Mouse (Mus musculus) midbrain, postnatal 0 days (tissue): ENCODE measurements at regions not wholly inside any gene's neighbourhood (a gene's known extent, or its start where the extent isn't known, plus 50 kb on each side); places are given as distances from the start of the nearest gene placed in this dataset.
"Not testable (repeated sequence)": the region's sequence is repeated elsewhere in the genome, so short reads cannot be mapped to it uniquely, and the experiment has no call there.

ENCODE experiments used
- ATAC-seq: fragments of 200-750 bp; cut with Nextera tagmentation; 2 replicates; pipeline ENCODE4 v1.8.0; 2017; ENCODE audit warnings: moderate number of reproducible peaks, mild to moderate bottlenecking, moderate TSS enrichment, moderate library complexity; ENCODE audit not compliant: low FRiP score
- DNase-seq: peaks from one replicate; pipeline ENCODE4 v3.0.0-alpha.2; 2015; ENCODE audit warnings: low spot score
- H3K27ac ChIP-seq: fragments of 300-500 bp; sonication (generic); 2 replicates; pipeline ENCODE4 v1.5.1; 2014; ENCODE audit warnings: low read depth, mild to moderate bottlenecking, low read length, mixed read lengths
- H3K27me3 ChIP-seq: fragments of 300-500 bp; sonication (generic); 2 replicates; pipeline ENCODE4 v1.6.1; 2014; ENCODE audit warnings: low read length, control low read depth, mixed read lengths; ENCODE audit not compliant: insufficient read depth
- H3K36me3 ChIP-seq: fragments of 300-500 bp; sonication (generic); 2 replicates; pipeline ENCODE4 v1.6.1; 2014; ENCODE audit warnings: low read length, control low read depth, mixed read lengths; ENCODE audit not compliant: insufficient read depth
- H3K4me1 ChIP-seq: fragments of 300-500 bp; sonication (generic); 2 replicates; pipeline ENCODE4 v1.6.1; 2014; ENCODE audit warnings: mild to moderate bottlenecking, control low read depth, antibody characterized with exemption, low read length, mixed read lengths; ENCODE audit not compliant: insufficient read depth
- H3K4me2 ChIP-seq: fragments of 300-500 bp; sonication (generic); 2 replicates; pipeline ENCODE4 v1.6.1; 2014; ENCODE audit warnings: low read depth, mild to moderate bottlenecking, low read length, mixed read lengths; ENCODE audit not compliant: poor library complexity, severe bottlenecking
- H3K4me3 ChIP-seq: fragments of 300-500 bp; sonication (generic); 2 replicates; pipeline ENCODE4 v1.5.1; 2014; ENCODE audit warnings: low read depth, mild to moderate bottlenecking, low read length, moderate library complexity
- H3K9ac ChIP-seq: fragments of 300-500 bp; sonication (generic); replicated peaks from 2 replicates; pipeline ENCODE4 v1.6.1; 2014; ENCODE audit warnings: mild to moderate bottlenecking, low read length, moderate library complexity, mixed read lengths; ENCODE audit not compliant: poor library complexity, severe bottlenecking
- H3K9me3 ChIP-seq: fragments of 300-500 bp; sonication (generic); 2 replicates; pipeline ENCODE4 v1.6.1; 2016; ENCODE audit warnings: low read length, control low read depth
- CTCF ChIP-seq: IDR thresholded peaks from 2 replicates; pipeline ENCODE4 v1.5.1; 2016; ENCODE audit warnings: antibody characterized with exemption, mild to moderate bottlenecking
- WGBS: fragments of 180-500 bp; shearing (Covaris S2); extraction: QIAGEN DNeasy Blood & Tissue Kit; methylation state at CpG from one replicate; pipeline ENCODE4 v1.1.7; 2014; 5-methylcytosine and 5-hydroxymethylcytosine counted together

DNA sequence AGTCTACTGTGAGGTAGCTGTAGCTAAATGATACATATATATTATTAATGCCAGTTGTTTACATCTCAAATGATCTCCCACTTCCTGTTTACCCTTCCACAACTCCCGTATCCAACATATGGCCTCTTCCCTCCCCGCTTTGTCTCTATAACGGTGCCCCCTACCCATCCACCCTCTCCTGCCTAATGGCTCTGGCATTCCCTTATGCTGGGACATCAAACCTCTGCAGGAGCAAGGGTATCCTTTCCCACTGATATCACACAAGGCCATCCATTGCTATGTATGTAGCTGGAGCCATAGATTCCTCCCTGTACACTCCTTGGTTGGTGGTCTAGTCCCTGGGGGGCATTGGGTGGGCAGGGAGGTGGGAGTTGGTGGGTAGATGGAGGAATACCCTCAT, 1071.0 kb upstream of the Sel1l start:
- no peaks in the 10 kb centered on the region for H3K9me3 ChIP-seq
- H3K4me2 ChIP-seq, result no peak overlapping the region
- 94% methylated on average over 3 of the region's 3 CpGs for WGBS
- H3K4me3 ChIP-seq, result no peak overlapping the region
- no peak overlapping the region for H3K27ac ChIP-seq
- no peak for TF ChIP-seq CTCF
- no peak for DNase-seq
- no peaks in the 10 kb centered on the region for H3K27me3 ChIP-seq
- H3K4me1 ChIP-seq, result no peaks in the 10 kb centered on the region
- no peak overlapping the region for H3K9ac ChIP-seq
- no peak for ATAC-seq
- H3K36me3 ChIP-seq, result no peaks in the 10 kb centered on the region

DNA sequence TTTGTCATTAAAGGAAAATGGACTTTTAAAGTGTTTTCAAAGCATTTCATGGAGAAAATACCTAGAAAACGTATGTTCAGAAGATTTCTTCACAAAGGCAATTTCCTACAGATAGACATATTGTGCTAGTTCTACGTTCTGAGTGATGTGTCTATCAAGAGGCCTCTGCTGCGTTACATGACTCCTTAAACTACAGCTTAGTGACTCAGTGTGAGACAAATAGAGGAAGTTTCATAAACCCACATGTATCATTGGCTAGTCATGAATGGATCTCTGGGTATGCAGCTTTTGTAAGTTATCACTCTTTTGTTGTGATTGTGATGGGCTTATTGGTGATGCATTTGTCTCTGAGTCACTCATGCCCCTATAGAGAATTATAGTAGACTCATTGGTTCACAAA, 1067.3 kb upstream of the Sel1l start:
- TF ChIP-seq CTCF, result no peak
- no peak overlapping the region for H3K27ac ChIP-seq
- no peaks in the 10 kb centered on the region for H3K36me3 ChIP-seq
- H3K9me3 ChIP-seq, result no peaks in the 10 kb centered on the region
- 70% methylated on average over 3 of the region's 3 CpGs for WGBS
- H3K4me3 ChIP-seq, result no peak overlapping the region
- H3K4me2 ChIP-seq, result no peak overlapping the region
- no peak for DNase-seq
- H3K9ac ChIP-seq, result no peak overlapping the region
- no peaks in the 10 kb centered on the region for H3K4me1 ChIP-seq
- no peaks in the 10 kb centered on the region for H3K27me3 ChIP-seq
- ATAC-seq, result no peak

DNA sequence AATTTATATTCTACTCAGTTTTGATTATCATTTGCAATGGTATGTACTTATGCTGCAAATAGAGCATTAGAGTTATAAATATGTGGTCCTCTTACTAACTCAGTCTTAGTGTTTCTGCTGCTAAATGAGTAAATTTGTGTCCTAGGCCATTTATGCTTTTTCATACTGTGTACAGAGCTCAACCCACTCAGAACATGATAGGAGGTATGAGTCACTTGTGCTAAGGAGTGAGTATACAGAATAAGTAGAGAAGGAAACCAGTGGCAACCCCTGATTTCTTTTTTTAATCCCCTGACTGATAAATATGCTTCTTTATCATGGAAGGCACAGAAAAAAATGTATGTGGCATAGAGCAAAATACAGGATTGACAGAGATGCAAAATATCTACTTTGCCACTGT, 1066.8 kb upstream of the Sel1l start:
- ATAC-seq, result no peak

DNA sequence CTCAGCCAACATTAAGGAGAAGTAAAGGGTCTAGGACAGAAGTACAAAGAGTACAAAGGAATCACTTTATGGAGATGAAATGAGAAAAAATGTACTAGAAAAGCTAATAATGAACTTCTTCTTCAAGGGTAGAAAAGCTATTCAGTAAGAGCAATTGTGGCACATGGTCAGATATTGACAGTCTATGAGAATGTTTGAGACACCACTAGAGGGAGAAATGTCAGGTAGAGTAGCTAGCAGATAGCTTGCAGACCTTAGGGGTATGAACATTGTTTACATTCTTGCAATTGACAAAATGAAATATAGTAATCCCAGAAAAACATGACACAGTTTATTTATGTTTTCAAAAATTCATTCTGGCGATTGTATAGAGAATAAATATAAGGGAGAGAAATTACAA, 1066.2 kb upstream of the Sel1l start:
- H3K36me3 ChIP-seq, result no peaks in the 10 kb centered on the region

More for the DNA sequence above, 1066.8 kb upstream of the Sel1l start:
- Histone ChIP-seq H3K9me3 (no peaks in the 10 kb centered on the region), H3K4me3 (no peak overlapping the region), H3K9ac (no peak overlapping the region), H3K27ac (no peak overlapping the region), H3K27me3 (no peaks in the 10 kb centered on the region), H3K4me2 (no peak overlapping the region), H3K4me1 (no peaks in the 10 kb centered on the region), H3K36me3 (no peaks in the 10 kb centered on the region)
- TF ChIP-seq CTCF, result no peak
- DNase-seq, result no peak

DNA sequence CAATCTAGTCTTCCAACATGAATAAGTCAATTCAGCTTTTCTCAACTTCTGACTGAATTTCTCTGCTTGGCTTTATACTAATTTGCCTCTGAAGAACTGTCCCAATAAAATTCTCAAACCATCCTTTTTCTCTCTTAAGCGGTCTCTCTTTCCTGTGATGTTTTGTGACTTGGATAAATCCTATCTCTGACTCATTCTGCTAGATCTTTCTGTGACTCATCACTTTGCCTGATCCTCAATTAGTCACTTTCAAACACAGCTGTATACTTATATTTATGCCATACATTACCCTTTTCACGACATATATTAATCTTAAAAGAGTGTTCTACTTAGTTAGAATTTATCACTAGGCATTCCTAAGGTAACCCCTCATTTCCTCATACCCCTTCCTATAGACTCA, 1055.4 kb upstream of the Sel1l start:
- Histone ChIP-seq H3K27me3 (no peaks in the 10 kb centered on the region), H3K27ac (no peak overlapping the region), H3K4me3 (no peak overlapping the region), H3K4me2 (no peak overlapping the region), H3K36me3 (no peaks in the 10 kb centered on the region), H3K9ac (no peak overlapping the region), H3K4me1 (no peaks in the 10 kb centered on the region), H3K9me3 (no peaks in the 10 kb centered on the region)
- WGBS, result 93% methylated on average over 2 of the region's 2 CpGs
- no peak for TF ChIP-seq CTCF
- no peak for ATAC-seq
- DNase-seq, result no peak

More for the DNA sequence above, 1066.2 kb upstream of the Sel1l start:
- H3K27ac ChIP-seq, result no peak overlapping the region
- DNase-seq (no peak), ATAC-seq (no peak)
- H3K4me2 ChIP-seq, result no peak overlapping the region
- H3K27me3 ChIP-seq, result no peaks in the 10 kb centered on the region
- H3K4me1 ChIP-seq, result no peaks in the 10 kb centered on the region
- H3K9me3 ChIP-seq, result no peaks in the 10 kb centered on the region
- H3K9ac ChIP-seq, result no peak overlapping the region
- 80% methylated on average over 1 of the region's 1 CpGs for WGBS
- TF ChIP-seq CTCF, result no peak
- H3K4me3 ChIP-seq, result no peak overlapping the region

DNA sequence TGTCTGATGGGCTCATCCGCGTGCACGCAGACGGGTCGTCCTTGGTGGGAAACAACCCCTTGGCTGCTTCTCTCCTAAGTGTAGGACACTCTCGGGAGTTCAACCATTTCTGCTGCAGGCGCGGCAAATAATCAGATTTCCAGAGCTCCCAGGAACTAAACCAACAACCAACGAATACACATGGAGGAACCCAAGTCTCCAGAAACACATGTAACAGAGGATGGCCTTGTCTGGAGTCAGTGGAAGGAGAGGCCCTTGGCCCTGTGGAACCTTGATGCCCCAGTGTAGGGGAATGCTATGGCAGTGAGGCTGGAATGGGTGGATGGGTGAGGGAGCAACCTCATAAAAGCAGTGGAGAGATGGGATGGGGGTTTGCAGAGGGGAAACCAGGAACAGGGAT, 1043.4 kb upstream of the Sel1l start:
- H3K4me1 ChIP-seq, result no peaks in the 10 kb centered on the region
- DNase-seq (no peak), ATAC-seq (no peak)
- 0 out of 2 replicates have a peak, but pooled peaks cover 5% of the 10 kb centered on the region for H3K9me3 ChIP-seq
- H3K27ac ChIP-seq, result no peak overlapping the region
- H3K9ac ChIP-seq, result no peak overlapping the region
- H3K4me3 ChIP-seq, result no peak overlapping the region
- no peak overlapping the region for H3K4me2 ChIP-seq
- H3K27me3 ChIP-seq, result no peaks in the 10 kb centered on the region
- no peaks in the 10 kb centered on the region for H3K36me3 ChIP-seq
- no peak for TF ChIP-seq CTCF
- WGBS, result 95% methylated on average over 5 of the region's 9 CpGs

DNA sequence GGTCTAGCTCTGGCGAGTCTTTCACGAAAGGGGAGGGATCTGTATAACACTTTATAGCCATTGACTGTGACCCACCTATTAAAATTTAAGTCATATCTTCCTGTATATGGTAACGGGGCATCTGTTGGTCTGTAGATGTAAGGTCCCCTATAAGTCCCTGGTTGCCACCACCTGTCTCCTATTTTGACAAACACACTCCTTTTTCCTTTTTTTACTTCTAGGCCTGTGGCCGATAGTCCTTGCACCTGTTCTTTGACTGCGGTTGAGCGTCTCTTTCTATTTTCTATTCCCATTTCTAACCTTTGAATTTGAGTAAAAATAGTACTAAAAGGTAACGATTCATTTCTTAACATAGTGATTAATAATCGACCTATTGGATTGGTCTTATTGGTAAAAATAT, 1042.7 kb upstream of the Sel1l start:
- H3K4me2 ChIP-seq, H3K27ac ChIP-seq, H3K27me3 ChIP-seq, ATAC-seq, DNase-seq, H3K9ac ChIP-seq, H3K9me3 ChIP-seq, H3K4me3 ChIP-seq, H3K4me1 ChIP-seq, H3K36me3 ChIP-seq: not testable (repeated sequence)
- no CpG with 5 or more reads among the region's 8 CpGs for WGBS

DNA sequence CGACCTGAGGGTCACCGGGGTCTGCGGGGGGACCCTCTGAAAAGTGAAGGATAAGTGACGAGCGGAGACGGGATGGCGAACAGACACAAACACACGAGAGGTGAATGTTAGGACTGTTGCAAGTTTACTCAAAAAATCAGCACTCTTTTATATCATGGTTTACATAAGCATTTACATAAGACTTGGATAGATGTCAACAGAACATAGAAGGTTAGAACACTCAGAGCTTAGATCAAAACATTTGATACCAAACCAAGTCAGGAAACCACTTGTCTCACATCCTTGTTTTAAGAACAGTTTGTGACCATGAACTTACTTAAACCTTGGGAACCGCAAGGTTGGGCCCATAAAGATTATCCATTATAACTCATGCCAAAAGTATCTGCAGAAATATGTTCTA, 1042.2 kb upstream of the Sel1l start:
- not testable (repeated sequence) for H3K9ac ChIP-seq, ATAC-seq, H3K27me3 ChIP-seq, H3K27ac ChIP-seq, H3K4me1 ChIP-seq, H3K36me3 ChIP-seq, H3K9me3 ChIP-seq, DNase-seq, H3K4me2 ChIP-seq, H3K4me3 ChIP-seq
- WGBS, result 100% methylated on average over 3 of the region's 9 CpGs
